Mouse (Mus musculus): ENCODE results near the gene Gm21870. TPM values are rescaled to one million over a fixed set of nuclear protein-coding genes. Genes with fewer than 3 reads are reported as not detected.

The Gm21870 gene
- total RNA-seq (2023): not detected

DNA sequence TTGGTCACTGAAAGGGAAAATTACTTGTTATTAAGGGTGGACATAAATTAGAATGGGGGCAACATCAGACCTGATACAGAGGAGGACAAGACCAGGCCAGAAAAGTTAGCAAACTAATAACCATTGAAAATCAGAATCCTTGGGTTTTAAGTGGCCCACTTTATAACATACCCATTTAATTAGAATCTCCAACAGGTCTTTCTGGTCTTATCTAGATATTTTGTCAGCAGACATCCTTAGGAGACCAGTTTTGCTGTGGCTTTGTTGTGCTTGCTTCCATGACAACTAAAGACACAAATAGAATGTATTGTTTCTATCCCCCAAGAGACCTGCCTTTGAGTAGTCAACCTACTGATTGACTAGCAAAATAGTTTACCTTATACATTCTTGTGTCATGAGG is at the start of gene Gm21870:
TSS of gene Gm21870 (minus strand) at position 101 of the 400 bp plus-strand sequence.

DNA sequence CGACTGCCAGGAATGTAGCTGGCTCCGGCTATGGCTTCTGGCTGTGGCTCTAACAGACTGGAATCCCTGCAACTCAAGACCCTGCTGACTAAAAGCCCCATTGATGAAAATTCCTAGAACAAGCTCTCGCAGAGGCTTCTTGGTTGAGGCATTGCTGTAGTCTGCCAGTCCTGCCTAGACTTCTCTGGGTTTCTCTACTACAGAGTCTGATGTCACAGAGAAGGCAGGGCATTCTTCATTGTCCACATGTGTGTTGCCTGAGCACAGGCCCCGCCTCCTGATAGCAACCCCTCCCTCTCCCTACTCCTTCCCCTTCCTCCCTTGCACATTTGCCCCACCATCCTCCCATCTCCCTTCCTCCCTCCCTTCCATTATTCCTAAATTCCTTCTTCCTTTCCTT is 30.2 kb downstream of the Gm21870 start, which contains the start of gene Btbd35f6:
TSS of gene Btbd35f6 (minus strand) at position 101 of the 400 bp plus-strand sequence.

Other genes starting within 250 kb of the Gm21870 start
- gene Btbd35f6, start 30.3 kb downstream of the Gm21870 start, total RNA-seq (2023): not detected
- gene Btbd35f9, start 174.7 kb upstream of the Gm21870 start, total RNA-seq (2023): not detected

All from neutrophil, adult 83 days (primary cell).